Mouse (Mus musculus) forebrain, embryonic 11.5 days (tissue): ENCODE results near the gene Snx9. TPM values are rescaled to one million over a fixed set of nuclear protein-coding genes. Genes with fewer than 3 reads are reported as not detected.

ENCODE experiments used
- ATAC-seq: fragments of 200-750 bp; cut with Nextera tagmentation; replicated peaks from 2 replicates; pipeline ENCODE4 v1.8.0; 2017; ENCODE audit warnings: moderate TSS enrichment; ENCODE audit not compliant: low FRiP score
- DNase-seq: peaks from one replicate; pipeline ENCODE4 v3.0.0-alpha.2; 2017; ENCODE audit warnings: low spot score
- H3K27ac ChIP-seq: fragments of 300-500 bp; sonication (generic); 2 replicates; pipeline ENCODE4 v1.5.1; 2014; ENCODE audit warnings: low read depth, low read length
- H3K27me3 ChIP-seq: fragments of 300-500 bp; sonication (generic); 2 replicates; pipeline ENCODE4 v1.6.1; 2014; ENCODE audit warnings: mild to moderate bottlenecking, low read length, mixed read lengths; ENCODE audit not compliant: control insufficient read depth, insufficient read depth
- H3K36me3 ChIP-seq: fragments of 300-500 bp; sonication (generic); 2 replicates; pipeline ENCODE4 v1.6.1; 2014; ENCODE audit warnings: mild to moderate bottlenecking, low read length, moderate library complexity, mixed read lengths; ENCODE audit not compliant: control insufficient read depth, insufficient read depth
- H3K4me1 ChIP-seq: fragments of 300-500 bp; sonication (generic); replicated peaks from 2 replicates; pipeline ENCODE4 v1.6.1; 2014; ENCODE audit warnings: low read length, mixed read lengths; ENCODE audit not compliant: control insufficient read depth, insufficient read depth
- H3K4me2 ChIP-seq: fragments of 300-500 bp; sonication (generic); 2 replicates; pipeline ENCODE4 v1.6.1; 2014; ENCODE audit warnings: low read depth, mild to moderate bottlenecking, low read length, moderate library complexity, mixed read lengths; ENCODE audit not compliant: severe bottlenecking
- H3K4me3 ChIP-seq: fragments of 300-500 bp; sonication (generic); 2 replicates; pipeline ENCODE4 v1.5.1; 2014; ENCODE audit warnings: low read depth, low read length
- H3K9ac ChIP-seq: fragments of 300-500 bp; sonication (generic); 2 replicates; pipeline ENCODE4 v1.6.1; 2014; ENCODE audit warnings: low read length
- H3K9me3 ChIP-seq: fragments of 300-500 bp; sonication (generic); 2 replicates; pipeline ENCODE4 v1.6.1; 2016; ENCODE audit warnings: low read length, mixed read lengths; ENCODE audit not compliant: control insufficient read depth
- WGBS: fragments of 180-500 bp; shearing (Covaris S2); extraction: QIAGEN DNeasy Blood & Tissue Kit; methylation state at CpG from one replicate; pipeline ENCODE4 v1.1.7; 2014; 5-methylcytosine and 5-hydroxymethylcytosine counted together
- polyA plus RNA-seq: library from polyadenylated mRNA; unstranded; fragments of >200 nt; fragmentation: Nextera tagmentation; extraction: Ambion mirVana; gene quantifications from 2 replicates; pipeline ENCODE4 v1.2.1, GENCODE M21; 2014

Snx9 gene
- polyA plus RNA-seq = 19.0 and 19.6 TPM in 2 replicates

- whole genome bisulfite sequencing = under 1% methylated on average over 113 of the region's 131 CpGs
- H3K36me3 ChIP-seq = no peaks in the 10 kb centered on the region
- ATAC-seq (peak; percentile 91), DNase-seq (peak; percentile 87)
- peak within 1 kb of the TSS; percentile 72 for H3K4me3 ChIP-seq
- peak within 1 kb of the TSS; percentile 97 for H3K9ac ChIP-seq
- H3K4me1 ChIP-seq = no peaks in the 10 kb centered on the region; the same call in 1 of the 2 replicates
- H3K27me3 ChIP-seq = no peaks in the 10 kb centered on the region
- peak within 1 kb of the TSS; percentile 79 for H3K4me2 ChIP-seq
- peak within 1 kb of the TSS; percentile 94 for H3K27ac ChIP-seq
- no peaks in the 10 kb centered on the region for H3K9me3 ChIP-seq
These were observed at the start of gene Snx9 for GRCm38 (mm10) chr17:5841128-5841942. Gene Snx9 (plus strand): TSS chr17:5841329.

GRCm38 (mm10) chr17:5792164-5792791 is 48.9 kb upstream of the Snx9 start:
- Histone ChIP-seq H3K27ac (no peak overlapping the region), H3K27me3 (no peaks in the 10 kb centered on the region), H3K4me2 (no peak overlapping the region), H3K9me3 (no peaks in the 10 kb centered on the region), H3K9ac (no peak overlapping the region), H3K36me3 (no peaks in the 10 kb centered on the region), H3K4me3 (no peak overlapping the region), H3K4me1 (no peaks in the 10 kb centered on the region)
- 92% methylated on average over 11 of the region's 12 CpGs for WGBS
- no peak for ATAC-seq
- no peak for DNase-seq

GRCm38 (mm10) chr17:5793593-5793992 is 47.5 kb upstream of the Snx9 start:
- no peaks in the 10 kb centered on the region for H3K36me3 ChIP-seq
- ATAC-seq (no peak), DNase-seq (no peak)
- H3K4me1 ChIP-seq = no peaks in the 10 kb centered on the region
- H3K4me2 ChIP-seq = no peak overlapping the region
- WGBS = 78% methylated on average over 4 of the region's 4 CpGs
- H3K4me3 ChIP-seq = no peak overlapping the region
- H3K9me3 ChIP-seq = no peaks in the 10 kb centered on the region
- no peak overlapping the region for H3K27ac ChIP-seq
- no peaks in the 10 kb centered on the region for H3K27me3 ChIP-seq
- no peak overlapping the region for H3K9ac ChIP-seq

GRCm38 (mm10) chr17:5794276-5794675 is 46.9 kb upstream of the Snx9 start:
- H3K36me3 ChIP-seq = no peaks in the 10 kb centered on the region
- H3K4me3 ChIP-seq = no peak overlapping the region
- no peaks in the 10 kb centered on the region for H3K27me3 ChIP-seq
- H3K27ac ChIP-seq = no peak overlapping the region
- H3K4me1 ChIP-seq = no peaks in the 10 kb centered on the region
- 78% methylated on average over 5 of the region's 5 CpGs for WGBS
- no peak for DNase-seq
- H3K9ac ChIP-seq = no peak overlapping the region
- ATAC-seq = no peak
- no peak overlapping the region for H3K4me2 ChIP-seq
- H3K9me3 ChIP-seq = no peaks in the 10 kb centered on the region

- no peak for ATAC-seq
- WGBS = 77% methylated on average over 5 of the region's 5 CpGs
These were observed 45.8 kb upstream of the Snx9 start for GRCm38 (mm10) chr17:5795369-5795768.

GRCm38 (mm10) chr17:5795878-5796277 is 45.3 kb upstream of the Snx9 start:
- H3K4me1 ChIP-seq = no peaks in the 10 kb centered on the region
- H3K4me2 ChIP-seq = no peak overlapping the region
- H3K9ac ChIP-seq = no peak overlapping the region
- H3K4me3 ChIP-seq = no peak overlapping the region
- no peaks in the 10 kb centered on the region for H3K27me3 ChIP-seq
- peak; percentile 75 for DNase-seq
- ATAC-seq = peak; percentile 60; the same call in 1 of the 2 replicates
- H3K9me3 ChIP-seq = no peaks in the 10 kb centered on the region
- WGBS = 6% methylated on average over 5 of the region's 5 CpGs
- H3K27ac ChIP-seq = no peak overlapping the region
- no peaks in the 10 kb centered on the region for H3K36me3 ChIP-seq

More at GRCm38 (mm10) chr17:5795369-5795768, 45.8 kb upstream of the Snx9 start:
- H3K36me3 ChIP-seq = no peaks in the 10 kb centered on the region
- no peak overlapping the region for H3K4me2 ChIP-seq
- DNase-seq = no peak
- no peak overlapping the region for H3K4me3 ChIP-seq
- no peak overlapping the region for H3K9ac ChIP-seq
- H3K9me3 ChIP-seq = no peaks in the 10 kb centered on the region
- no peak overlapping the region for H3K27ac ChIP-seq
- no peaks in the 10 kb centered on the region for H3K4me1 ChIP-seq
- H3K27me3 ChIP-seq = no peaks in the 10 kb centered on the region

- ATAC-seq (no peak), DNase-seq (no peak)
- Histone ChIP-seq H3K27ac (no peak overlapping the region), H3K36me3 (no peaks in the 10 kb centered on the region), H3K27me3 (no peaks in the 10 kb centered on the region), H3K4me1 (no peaks in the 10 kb centered on the region), H3K4me3 (no peak overlapping the region), H3K9ac (no peak overlapping the region), H3K4me2 (no peak overlapping the region), H3K9me3 (no peaks in the 10 kb centered on the region)
- 77% methylated on average over 5 of the region's 5 CpGs for WGBS
These were observed 43.9 kb upstream of the Snx9 start for GRCm38 (mm10) chr17:5797124-5797760.

GRCm38 (mm10) chr17:5798221-5798801 is 42.8 kb upstream of the Snx9 start:
- no peak for DNase-seq
- Histone ChIP-seq H3K27ac (no peak overlapping the region), H3K9ac (no peak overlapping the region), H3K4me1 (no peaks in the 10 kb centered on the region), H3K36me3 (no peaks in the 10 kb centered on the region), H3K9me3 (no peaks in the 10 kb centered on the region), H3K27me3 (no peaks in the 10 kb centered on the region), H3K4me3 (no peak overlapping the region), H3K4me2 (no peak overlapping the region)
- no peak for ATAC-seq
- WGBS = 75% methylated on average over 13 of the region's 13 CpGs
